Mouse (Mus musculus): ENCODE results near the gene Clasp2. TPM values are rescaled to one million over a fixed set of nuclear protein-coding genes. Genes with fewer than 3 reads are reported as not detected.

Clasp2 gene
- polyA plus RNA-seq, 1 experiment from 2014 or later = 111 TPM

GRCm38 (mm10) chr9:113915789-113916188, 174.5 kb downstream of the Clasp2 start:
- H3K36me3 ChIP-seq = peaks cover 81% of the 10 kb centered on the region
- 94% methylated on average over 5 of the region's 5 CpGs for WGBS
- H3K27ac ChIP-seq (replicated peaks) = no peak overlapping the region
- H3K27me3 ChIP-seq = no peaks in the 10 kb centered on the region
- no peak overlapping the region for H3K4me3 ChIP-seq
- H3K9ac ChIP-seq = no peak overlapping the region
- H3K9me3 ChIP-seq = no peaks in the 10 kb centered on the region
- ATAC-seq (ENCODE audit: low read depth) = no peak
- no peaks in the 10 kb centered on the region for H3K4me1 ChIP-seq (replicated peaks)
- H3K4me2 ChIP-seq = no peak overlapping the region

DNA sequence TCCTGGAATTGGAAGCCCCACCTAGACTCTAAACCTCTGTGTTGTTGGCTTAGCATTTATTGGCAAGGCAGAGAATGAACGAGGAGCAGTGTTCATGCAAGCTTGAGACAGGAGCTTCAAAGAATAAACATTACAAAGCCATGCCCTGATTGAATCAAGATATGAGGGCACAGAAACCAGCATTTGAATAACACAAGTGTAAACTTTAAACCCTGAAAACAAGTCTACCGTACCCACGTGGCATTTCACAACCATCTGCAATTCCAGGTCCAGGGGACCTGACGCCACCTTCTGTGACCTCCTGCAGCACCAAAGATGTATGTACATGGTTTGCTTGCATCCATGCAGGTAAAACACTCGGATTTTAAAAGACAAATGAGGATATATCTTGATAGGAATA, 181.4 kb downstream of the Clasp2 start:
- Histone ChIP-seq H3K4me2 (no peak overlapping the region), H3K4me1 (replicated peaks) (no peaks in the 10 kb centered on the region), H3K27ac (replicated peaks) (no peak overlapping the region), H3K9me3 (no peaks in the 10 kb centered on the region), H3K9ac (no peak overlapping the region), H3K4me3 (no peak overlapping the region), H3K36me3 (peaks cover 64% of the 10 kb centered on the region), H3K27me3 (no peaks in the 10 kb centered on the region)
- ATAC-seq (ENCODE audit: low read depth) = no peak
- 97% methylated on average over 5 of the region's 5 CpGs for WGBS

DNA sequence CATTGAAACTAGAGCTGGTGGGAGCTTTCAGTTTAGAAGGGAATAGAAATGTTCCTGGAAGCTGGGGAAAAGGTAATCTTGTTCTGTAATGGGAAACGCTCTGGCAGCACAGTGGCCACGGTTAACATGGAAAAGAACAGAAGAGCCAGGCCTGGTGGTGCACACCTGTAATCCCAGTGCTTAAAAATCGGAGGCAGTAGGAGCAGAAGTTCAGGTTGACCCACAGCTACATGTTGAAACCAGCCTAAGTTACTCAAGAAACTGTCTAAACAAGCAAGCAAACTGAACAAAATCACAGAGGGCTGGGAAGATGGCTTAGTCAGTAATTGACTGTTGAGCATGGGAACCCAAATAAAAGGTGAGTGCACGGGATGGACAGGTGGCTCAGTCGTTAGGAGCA, 183.6 kb downstream of the Clasp2 start:
- H3K27me3 ChIP-seq = no peaks in the 10 kb centered on the region
- no peak overlapping the region for H3K4me3 ChIP-seq
- WGBS = 93% methylated on average over 5 of the region's 5 CpGs
- H3K27ac ChIP-seq (replicated peaks) = no peak overlapping the region
- H3K36me3 ChIP-seq = peaks cover 46% of the 10 kb centered on the region
- no peak for ATAC-seq (ENCODE audit: low read depth)
- H3K9me3 ChIP-seq = no peaks in the 10 kb centered on the region
- no peak overlapping the region for H3K4me2 ChIP-seq
- peaks cover 3% of the 10 kb centered on the region; the same call in 1 of the 2 replicates for H3K4me1 ChIP-seq (replicated peaks)
- no peak overlapping the region for H3K9ac ChIP-seq

- Histone ChIP-seq H3K4me3 (no peak overlapping the region), H3K4me1 (replicated peaks) (peaks cover 27% of the 10 kb centered on the region), H3K36me3 (peaks cover 18% of the 10 kb centered on the region), H3K9me3 (no peaks in the 10 kb centered on the region), H3K9ac (no peak overlapping the region), H3K27me3 (no peaks in the 10 kb centered on the region), H3K4me2 (no peak overlapping the region), H3K27ac (replicated peaks) (no peak overlapping the region)
- WGBS = 87% methylated on average over 4 of the region's 4 CpGs
- ATAC-seq (ENCODE audit: low read depth) = no peak
These were observed 187.3 kb downstream of the Clasp2 start for GRCm38 (mm10) chr9:113928591-113928990.

DNA sequence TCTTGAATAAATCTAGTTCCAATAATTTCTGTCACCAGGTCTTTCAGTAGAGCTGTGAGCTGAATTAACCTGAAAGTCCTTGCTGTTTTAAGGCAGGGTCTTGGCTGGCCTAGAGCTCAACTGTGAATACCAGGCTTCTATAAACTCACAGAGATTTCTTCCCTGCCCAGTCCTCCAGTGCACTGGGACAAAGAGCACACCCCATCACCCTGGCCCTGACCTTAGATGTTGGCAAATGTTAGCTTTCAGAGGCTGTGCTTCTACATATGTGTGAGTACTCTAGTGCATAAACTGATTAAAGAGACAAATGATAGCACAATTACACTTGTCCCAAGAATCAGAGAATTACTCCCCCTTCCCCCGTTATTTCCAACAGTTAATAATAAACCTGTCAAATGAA, 188.4 kb downstream of the Clasp2 start:
- Histone ChIP-seq H3K9ac (peak overlapping the region; percentile 63; the same call in 1 of the 2 replicates), H3K27ac (replicated peaks) (peak overlapping the region; percentile 95; the same call in 1 of the 2 replicates), H3K4me3 (peak overlapping the region; percentile 98; the same call in 1 of the 2 replicates), H3K4me2 (peak overlapping the region; percentile 60), H3K27me3 (no peaks in the 10 kb centered on the region), H3K9me3 (no peaks in the 10 kb centered on the region), H3K4me1 (replicated peaks) (peaks cover 38% of the 10 kb centered on the region), H3K36me3 (peaks cover 7% of the 10 kb centered on the region; the same call in 1 of the 2 replicates)
- ATAC-seq (ENCODE audit: low read depth) = no peak
- 81% methylated on average over 1 of the region's 1 CpGs for WGBS

- WGBS = 4% methylated on average over 44 of the region's 86 CpGs
These were observed 189.5 kb downstream of the Clasp2 start, which contains the start of gene Ubp1 for GRCm38 (mm10) chr9:113930534-113931374. Gene Ubp1 (plus strand): TSS chr9:113930934.

DNA sequence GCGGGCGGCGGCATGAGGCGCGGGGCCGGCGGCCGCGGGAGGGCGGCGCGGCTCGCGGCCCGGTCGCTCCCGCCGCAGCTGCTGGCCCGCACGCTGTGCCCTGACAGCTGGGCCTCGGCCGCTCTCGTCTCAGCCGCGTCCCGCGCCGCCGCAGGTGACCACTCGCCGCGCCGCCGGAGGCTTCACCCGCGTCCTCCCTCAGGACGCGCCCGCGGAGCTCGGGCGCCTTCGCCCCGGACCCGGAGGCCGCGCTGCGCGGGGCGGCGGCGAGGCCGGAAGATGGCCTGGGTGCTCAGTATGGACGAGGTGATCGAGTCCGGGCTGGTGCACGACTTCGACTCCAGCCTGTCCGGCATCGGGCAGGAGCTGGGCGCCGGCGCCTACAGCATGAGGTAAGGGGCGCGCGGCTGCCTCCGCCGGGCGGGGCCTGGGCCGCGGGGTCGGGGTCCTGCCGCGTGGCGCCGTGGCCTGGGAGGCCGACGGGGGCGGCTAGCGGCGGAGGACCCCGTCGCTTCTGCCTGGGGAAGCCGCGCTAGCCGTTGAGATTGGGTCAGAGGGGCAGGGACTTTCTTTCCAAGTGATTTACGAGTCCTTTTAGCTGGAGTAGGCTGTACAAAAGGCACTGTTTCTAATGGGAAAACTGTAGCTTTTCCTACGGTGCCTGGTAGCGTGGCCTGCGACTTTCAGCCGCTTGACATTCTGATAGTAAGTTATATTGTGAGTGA, 190.3 kb downstream of the Clasp2 start:
- Histone ChIP-seq H3K4me3 (peak overlapping the region; percentile 98), H3K9me3 (no peaks in the 10 kb centered on the region), H3K9ac (peak overlapping the region; percentile 96), H3K27me3 (no peaks in the 10 kb centered on the region), H3K36me3 (no peaks in the 10 kb centered on the region), H3K4me2 (peak overlapping the region; percentile 90), H3K27ac (replicated peaks) (peak overlapping the region; percentile 95), H3K4me1 (replicated peaks) (peaks cover 55% of the 10 kb centered on the region)
- peak; percentile 29 for ATAC-seq (ENCODE audit: low read depth)
- whole genome bisulfite sequencing = under 1% methylated on average over 47 of the region's 91 CpGs

More at GRCm38 (mm10) chr9:113930534-113931374, 189.5 kb downstream of the Clasp2 start, which contains the start of gene Ubp1:
- H3K4me1 ChIP-seq (replicated peaks) = peaks cover 48% of the 10 kb centered on the region
- H3K27me3 ChIP-seq = no peaks in the 10 kb centered on the region
- peak within 1 kb of the TSS; percentile 95 for H3K27ac ChIP-seq (replicated peaks)
- no peaks in the 10 kb centered on the region for H3K9me3 ChIP-seq
- H3K36me3 ChIP-seq = no peaks in the 10 kb centered on the region
- H3K9ac ChIP-seq = peak within 1 kb of the TSS; percentile 96
- H3K4me2 ChIP-seq = peak within 1 kb of the TSS; percentile 90
- peak within 1 kb of the TSS; percentile 98 for H3K4me3 ChIP-seq
- peak; percentile 97 for ATAC-seq (ENCODE audit: low read depth)

GRCm38 (mm10) chr9:113932100-113932470, 190.8 kb downstream of the Clasp2 start:
- no peaks in the 10 kb centered on the region for H3K27me3 ChIP-seq
- H3K4me2 ChIP-seq = peak overlapping the region; percentile 90
- 2% methylated on average over 8 of the region's 8 CpGs for WGBS
- no peaks in the 10 kb centered on the region for H3K36me3 ChIP-seq
- no peak for ATAC-seq (ENCODE audit: low read depth)
- no peaks in the 10 kb centered on the region for H3K9me3 ChIP-seq
- H3K27ac ChIP-seq (replicated peaks) = peak overlapping the region; percentile 95
- peak overlapping the region; percentile 98 for H3K4me3 ChIP-seq
- H3K4me1 ChIP-seq (replicated peaks) = peaks cover 55% of the 10 kb centered on the region
- peak overlapping the region; percentile 96 for H3K9ac ChIP-seq

DNA sequence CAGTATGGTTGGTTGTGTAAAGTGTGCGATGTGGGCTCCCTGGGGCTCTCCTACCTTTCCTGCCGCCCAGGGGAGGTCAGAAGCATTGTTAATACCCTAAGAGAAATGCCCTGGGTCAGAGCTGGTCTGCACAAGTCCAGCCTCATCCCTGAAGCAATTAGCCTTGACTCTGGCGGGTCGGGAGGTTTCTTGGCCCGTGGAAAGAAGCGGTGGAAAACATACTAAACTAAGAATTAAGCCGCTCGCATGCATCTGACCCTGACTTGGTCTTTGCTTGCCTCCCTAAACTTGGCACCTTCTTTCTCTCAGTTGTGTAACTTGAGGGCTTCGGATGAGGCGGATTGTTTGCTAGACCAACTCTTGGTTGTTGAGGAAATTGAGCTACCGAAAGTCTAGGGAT, 191.2 kb downstream of the Clasp2 start:
- Histone ChIP-seq H3K4me3 (peak overlapping the region; percentile 98), H3K9ac (peak overlapping the region; percentile 96), H3K9me3 (no peaks in the 10 kb centered on the region), H3K27me3 (no peaks in the 10 kb centered on the region), H3K4me1 (replicated peaks) (peaks cover 55% of the 10 kb centered on the region), H3K36me3 (no peaks in the 10 kb centered on the region), H3K4me2 (peak overlapping the region; percentile 90), H3K27ac (replicated peaks) (peak overlapping the region; percentile 95)
- ATAC-seq (ENCODE audit: low read depth) = no peak
- WGBS = 26% methylated on average over 11 of the region's 11 CpGs

DNA sequence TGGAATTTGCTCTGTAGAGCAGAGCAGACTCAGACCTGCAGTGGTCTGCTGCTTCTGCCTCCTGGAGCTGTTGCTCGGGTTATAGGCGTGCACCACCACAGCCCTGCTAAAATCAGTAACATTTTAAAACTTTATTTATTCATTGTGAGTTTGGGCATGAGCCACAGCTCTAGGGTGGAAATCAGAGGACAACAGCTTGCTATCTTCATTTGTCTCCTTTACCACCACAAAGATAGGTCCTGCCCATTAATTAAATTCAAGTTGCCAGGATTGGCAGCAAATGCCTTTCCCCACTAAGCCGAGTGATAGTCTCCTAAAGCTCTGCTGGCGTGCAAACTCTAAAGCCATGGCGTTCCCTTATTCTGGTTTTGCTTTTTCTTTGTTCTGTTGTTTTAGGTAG, 194.4 kb downstream of the Clasp2 start:
- H3K4me2 ChIP-seq = no peak overlapping the region
- peaks cover 58% of the 10 kb centered on the region for H3K4me1 ChIP-seq (replicated peaks)
- no peaks in the 10 kb centered on the region for H3K36me3 ChIP-seq
- no peaks in the 10 kb centered on the region for H3K27me3 ChIP-seq
- no peak for ATAC-seq (ENCODE audit: low read depth)
- H3K27ac ChIP-seq (replicated peaks) = no peak overlapping the region
- 78% methylated on average over 5 of the region's 5 CpGs for WGBS
- H3K9ac ChIP-seq = no peak overlapping the region
- no peak overlapping the region for H3K4me3 ChIP-seq
- H3K9me3 ChIP-seq = no peaks in the 10 kb centered on the region

DNA sequence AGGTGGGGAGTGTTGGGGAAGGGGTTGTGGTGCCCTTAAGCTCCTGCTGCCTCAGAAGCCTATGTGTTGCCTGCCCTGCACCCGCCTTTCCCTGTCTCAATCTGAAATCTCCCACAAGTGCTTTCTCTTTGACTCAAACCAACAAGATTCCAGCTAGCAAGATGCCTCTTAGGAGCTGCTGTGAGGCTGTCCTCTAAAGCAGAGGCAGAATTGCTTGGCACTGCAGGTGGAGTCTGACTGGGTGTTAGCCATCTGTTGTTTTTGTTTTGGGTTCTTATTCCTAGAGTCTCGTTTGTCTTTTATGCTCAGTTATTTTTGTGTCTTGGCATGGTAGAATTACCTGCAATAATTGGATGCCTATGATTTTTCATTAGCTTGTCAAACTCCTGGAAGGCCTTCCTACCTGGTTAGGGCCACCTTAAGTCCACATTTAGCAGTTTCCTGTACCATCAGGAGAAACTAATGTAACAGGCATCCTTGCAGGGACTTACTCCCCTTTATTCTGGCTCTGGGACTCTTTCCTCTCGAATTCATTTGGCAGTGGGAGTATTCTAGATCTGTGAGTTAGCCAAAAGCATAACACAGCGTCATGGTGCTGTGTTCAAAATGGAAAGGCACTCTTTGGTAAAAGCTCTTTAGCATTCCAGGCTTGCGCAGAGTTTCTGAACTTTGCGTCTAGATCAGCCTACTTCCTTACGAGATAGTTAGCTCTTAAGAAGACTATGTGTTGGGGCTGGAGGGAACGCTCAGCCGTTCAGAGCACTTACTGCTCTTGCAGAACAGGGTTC, 198.0 kb downstream of the Clasp2 start:
- Histone ChIP-seq H3K27ac (replicated peaks) (no peak overlapping the region), H3K4me2 (no peak overlapping the region), H3K27me3 (no peaks in the 10 kb centered on the region), H3K9ac (no peak overlapping the region), H3K4me3 (no peak overlapping the region), H3K36me3 (no peaks in the 10 kb centered on the region), H3K9me3 (no peaks in the 10 kb centered on the region), H3K4me1 (replicated peaks) (peaks cover 32% of the 10 kb centered on the region)
- 87% methylated on average over 9 of the region's 9 CpGs for WGBS
- ATAC-seq (ENCODE audit: low read depth) = no peak

All from neural tube, embryonic 13.5 days (tissue).